Mouse (Mus musculus): ENCODE results near the gene Iqgap2. TPM values are rescaled to one million over a fixed set of nuclear protein-coding genes. Genes with fewer than 3 reads are reported as not detected.

Gene Iqgap2
- total and polyA plus RNA-seq, 3 experiments = 0.08 to 0.14 (median 0.11) TPM

- H3K9ac ChIP-seq (ENCODE audit: insufficient read depth, low read depth) = no peak overlapping the region
- H3K36me3 ChIP-seq (replicated peaks in 1 of 2; ENCODE audit: control insufficient read depth in 1 of 2, insufficient read depth in 1 of 2, low read length in 1 of 2) = no peaks in the 10 kb centered on the region
- H3K4me1 ChIP-seq (ENCODE audit: control insufficient read depth in 1 of 2, insufficient read depth in 2 of 2) = 0 out of 4 replicates have a peak, but pooled peaks cover 0 to 2% of the 10 kb centered on the region in 2 experiments
- in situ Hi-C loops (cut with MboI; ENCODE audit: low pct_ligation_motif_present, low pct_unique_long_range_greater_than_20kb, low sequenced_read_pairs) (no loop called here), dilution Hi-C loops (cut with MboI; ENCODE audit: extremely low pct_ligation_motif_present, extremely low pct_unique_long_range_greater_than_20kb, low sequenced_read_pairs) (no loop called here)
- no peak for DNase-seq (ENCODE audit: extremely low read depth)
- no peak overlapping the region for H3K4me2 ChIP-seq (ENCODE audit: insufficient read depth, low read depth, poor library complexity, severe bottlenecking)
- TF ChIP-seq MXI1 (IDR thresholded peaks at IDR 0.05; ENCODE audit: low read depth, low read length) = no peak
- TF ChIP-seq TBP (conservative IDR thresholded peaks at IDR 0.05; ENCODE audit: low read depth, low read length) = no peak
- no peak for TF ChIP-seq ETS1 (conservative IDR thresholded peaks at IDR 0.05; ENCODE audit: low read depth, low read length)
- no peak for TF ChIP-seq E2F4 (IDR thresholded peaks at IDR 0.05; ENCODE audit: insufficient replicate concordance, low read depth, low read length)
- TF ChIP-seq ZNF384 (IDR thresholded peaks at IDR 0.05; ENCODE audit: low read depth, low read length) = no peak
- TF ChIP-seq CHD1 (IDR thresholded peaks at IDR 0.05; ENCODE audit: low read depth, low read length) = no peak
- TF ChIP-seq KAT2A (IDR thresholded peaks at IDR 0.05; ENCODE audit: insufficient replicate concordance, low read length) = no peak
- TF ChIP-seq CTCF (conservative IDR thresholded peaks at IDR 0.05 in 1 of 2, IDR thresholded peaks at IDR 0.05 in 1 of 2; ENCODE audit: low read depth in 2 of 2, low read length in 2 of 2) = no peak
- no peak for TF ChIP-seq MAZ (IDR thresholded peaks at IDR 0.05; ENCODE audit: low read depth, low read length)
- TF ChIP-seq CHD2 (IDR thresholded peaks at IDR 0.05; ENCODE audit: low read length) = no peak
- no peak for TF ChIP-seq BHLHE40 (IDR thresholded peaks at IDR 0.05; ENCODE audit: low read depth, low read length)
- no peak for TF ChIP-seq MEF2A (IDR thresholded peaks at IDR 0.05; ENCODE audit: borderline replicate concordance, low read depth, low read length)
- no peak for TF ChIP-seq USF2 (conservative IDR thresholded peaks at IDR 0.05; ENCODE audit: low read depth, low read length)
- H3K27ac ChIP-seq (ENCODE audit: insufficient read depth, low read depth) = no peak overlapping the region
- no peaks in the 10 kb centered on the region for H3K79me2 ChIP-seq (replicated peaks; ENCODE audit: control insufficient read depth, extremely low read depth, insufficient read depth, poor library complexity, severe bottlenecking)
- H3K4me3 ChIP-seq (replicated peaks in 1 of 3; ENCODE audit: low read depth in 2 of 3, low read length in 2 of 3, poor library complexity in 1 of 3) = no peak overlapping the region
- no peaks in the 10 kb centered on the region for H3K27me3 ChIP-seq (replicated peaks)
- H3K9me3 ChIP-seq (replicated peaks; ENCODE audit: low read length) = peaks cover 13% of the 10 kb centered on the region
Observed at GRCm38 (mm10) chr13:95924201-95924621, 32.5 kb upstream of the Iqgap2 start.

- H3K79me2 ChIP-seq (replicated peaks; ENCODE audit: control insufficient read depth, extremely low read depth, insufficient read depth, poor library complexity, severe bottlenecking) = no peaks in the 10 kb centered on the region
- DNase-seq (ENCODE audit: extremely low read depth) = no peak
- TF ChIP-seq TBP (conservative IDR thresholded peaks at IDR 0.05; ENCODE audit: low read depth, low read length) = no peak
- no peak for TF ChIP-seq SIN3A (IDR thresholded peaks at IDR 0.05; ENCODE audit: low read length)
- TF ChIP-seq USF2 (conservative IDR thresholded peaks at IDR 0.05; ENCODE audit: low read depth, low read length) = no peak
- TF ChIP-seq POLR2A (IDR thresholded peaks at IDR 0.05; ENCODE audit: low read depth, low read length) = no peak
- TF ChIP-seq MAFK (IDR thresholded peaks at IDR 0.05; ENCODE audit: insufficient replicate concordance, low read length) = no peak
- TF ChIP-seq UBTF (IDR thresholded peaks at IDR 0.05; ENCODE audit: low read depth, low read length) = no peak
- TF ChIP-seq E2F4 (IDR thresholded peaks at IDR 0.05; ENCODE audit: insufficient replicate concordance, low read depth, low read length) = no peak
- no peak for TF ChIP-seq CHD1 (IDR thresholded peaks at IDR 0.05; ENCODE audit: low read depth, low read length)
- TF ChIP-seq HCFC1 (IDR thresholded peaks at IDR 0.05; ENCODE audit: low read depth, low read length) = no peak
- no peak for TF ChIP-seq RCOR1 (conservative IDR thresholded peaks at IDR 0.05; ENCODE audit: low read depth, low read length)
- TF ChIP-seq ZMIZ1 (IDR thresholded peaks at IDR 0.05; ENCODE audit: low read depth, low read length) = no peak
- TF ChIP-seq ZKSCAN1 (IDR thresholded peaks at IDR 0.05; ENCODE audit: borderline replicate concordance, low read depth, low read length) = no peak
- no peak overlapping the region for H3K9ac ChIP-seq (ENCODE audit: insufficient read depth, low read depth)
- no peak overlapping the region for H3K4me2 ChIP-seq (ENCODE audit: insufficient read depth, low read depth, poor library complexity, severe bottlenecking)
- H3K4me1 ChIP-seq (ENCODE audit: control insufficient read depth in 1 of 2, insufficient read depth in 2 of 2) = peaks cover 0 to 2% of the 10 kb centered on the region in 2 experiments; a peak in 1 of 4 replicates
- no peak overlapping the region for H3K27ac ChIP-seq (ENCODE audit: insufficient read depth, low read depth)
- H3K9me3 ChIP-seq (replicated peaks; ENCODE audit: low read length) = peaks cover 13% of the 10 kb centered on the region
- H3K4me3 ChIP-seq (replicated peaks in 1 of 3; ENCODE audit: low read depth in 2 of 3, low read length in 2 of 3, poor library complexity in 1 of 3) = no peak overlapping the region
- H3K36me3 ChIP-seq (replicated peaks in 1 of 2; ENCODE audit: control insufficient read depth in 1 of 2, insufficient read depth in 1 of 2, low read length in 1 of 2) = no peaks in the 10 kb centered on the region
- in situ Hi-C loops (cut with MboI; ENCODE audit: low pct_ligation_motif_present, low pct_unique_long_range_greater_than_20kb, low sequenced_read_pairs) = no loop called here
- dilution Hi-C loops (cut with MboI; ENCODE audit: extremely low pct_ligation_motif_present, extremely low pct_unique_long_range_greater_than_20kb, low sequenced_read_pairs) = no loop called here
- H3K27me3 ChIP-seq (replicated peaks) = no peaks in the 10 kb centered on the region
Observed at GRCm38 (mm10) chr13:95922626-95923025, 30.9 kb upstream of the Iqgap2 start.
